Mouse (Mus musculus): ENCODE measurements around the gene Scube3.

DNA sequence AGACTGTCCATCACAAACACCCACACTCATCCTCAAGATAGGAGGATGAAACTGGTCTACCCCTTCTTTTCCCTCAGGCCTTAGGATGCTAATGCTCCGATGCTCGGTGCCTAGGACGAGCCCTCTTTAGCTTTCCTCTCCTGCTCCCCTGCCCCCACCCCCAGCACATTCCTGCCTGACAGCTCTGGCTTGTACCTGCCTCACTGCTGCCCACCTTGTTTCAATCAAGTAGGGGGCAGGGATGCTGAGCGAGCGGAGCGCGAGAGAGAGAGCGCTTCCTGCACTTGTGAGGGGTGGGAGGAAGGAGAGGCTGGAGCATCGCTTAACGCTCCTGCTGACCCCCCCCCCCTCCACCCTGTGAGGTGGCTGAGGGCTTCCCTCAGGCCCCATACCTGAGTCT is 18.4 kb downstream of the Scube3 start:
- TF ChIP-seq TAL1 (IDR thresholded peaks at IDR 0.05; ENCODE audit: low read length) (no peak), GATA1 (IDR thresholded peaks at IDR 0.05; ENCODE audit: low read length) (no peak)

All from erythroblast, embryonic 14.5 days (primary cell).